Mouse (Mus musculus): ENCODE measurements around the gene Dnm3. TPM values are rescaled to one million over a fixed set of nuclear protein-coding genes. Genes with fewer than 3 reads are reported as not detected.
A peak's percentile ranks its signal among the peaks of the same experiment; 100 is the strongest.

Dnm3 gene
- polyA plus RNA-seq, 1 experiment = 8.2 TPM

- peak; percentile 86 for DNase-seq
- H3K36me3 ChIP-seq (ENCODE audit: control insufficient read depth, insufficient read depth, low read length) = no peaks in the 10 kb centered on the region; the same call in 1 of the 2 replicates
- peaks cover 9% of the 10 kb centered on the region for H3K4me1 ChIP-seq (ENCODE audit: control insufficient read depth, insufficient read depth, low read length)
- H3K4me3 ChIP-seq (ENCODE audit: insufficient read depth, low read depth, low read length) = no peak overlapping the region
- H3K27ac ChIP-seq (ENCODE audit: insufficient read depth, low read depth, low read length) = peak overlapping the region; percentile 70; the same call in 1 of the 2 replicates
- H3K27me3 ChIP-seq (replicated peaks; ENCODE audit: control insufficient read depth, insufficient read depth, low read length) = no peaks in the 10 kb centered on the region
- 53% methylated on average over 10 of the region's 10 CpGs for WGBS
- TF ChIP-seq CTCF (conservative IDR thresholded peaks at IDR 0.05; ENCODE audit: insufficient read depth, insufficient read length, low read depth, low read length) (no peak), POLR2A (IDR thresholded peaks at IDR 0.05; ENCODE audit: low read depth, low read length) (no peak)
These were observed 376.6 kb downstream of the Dnm3 start for GRCm38 (mm10) chr1:162100961-162101830.

- WGBS = 61% methylated on average over 7 of the region's 7 CpGs
- Histone ChIP-seq H3K27ac (ENCODE audit: insufficient read depth, low read depth, low read length) (peak overlapping the region; percentile 70; the same call in 1 of the 2 replicates), H3K4me1 (ENCODE audit: control insufficient read depth, insufficient read depth, low read length) (peaks cover 9% of the 10 kb centered on the region), H3K27me3 (replicated peaks; ENCODE audit: control insufficient read depth, insufficient read depth, low read length) (no peaks in the 10 kb centered on the region), H3K36me3 (ENCODE audit: control insufficient read depth, insufficient read depth, low read length) (no peaks in the 10 kb centered on the region; the same call in 1 of the 2 replicates), H3K4me3 (ENCODE audit: insufficient read depth, low read depth, low read length) (no peak overlapping the region)
- TF ChIP-seq CTCF (conservative IDR thresholded peaks at IDR 0.05; ENCODE audit: insufficient read depth, insufficient read length, low read depth, low read length) (no peak), POLR2A (IDR thresholded peaks at IDR 0.05; ENCODE audit: low read depth, low read length) (no peak)
- DNase-seq = peak; percentile 60
These were observed 377.6 kb downstream of the Dnm3 start for GRCm38 (mm10) chr1:162100033-162100820.

DNA sequence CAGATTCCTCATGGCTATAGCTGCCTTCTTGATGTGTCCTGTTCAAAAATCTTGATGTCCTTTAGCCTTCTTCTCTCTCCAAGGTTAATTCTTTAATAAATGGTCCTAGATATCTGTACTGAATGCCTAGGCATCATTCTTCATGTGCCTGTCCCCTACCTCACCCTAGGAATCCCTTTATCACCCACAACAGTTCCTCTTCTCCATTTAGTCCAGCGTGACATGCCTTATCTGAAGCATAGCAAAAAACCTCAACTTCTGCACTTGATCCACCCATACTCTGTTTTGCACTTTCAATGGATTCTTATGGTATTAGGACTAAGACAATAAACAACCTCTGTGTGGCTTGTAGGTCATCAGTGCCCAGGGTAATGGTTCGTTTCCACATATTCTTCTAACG is 378.6 kb downstream of the Dnm3 start:
- 71% methylated on average over 3 of the region's 3 CpGs for WGBS
- H3K27me3 ChIP-seq (replicated peaks; ENCODE audit: control insufficient read depth, insufficient read depth, low read length) = no peaks in the 10 kb centered on the region
- no peak overlapping the region for H3K4me3 ChIP-seq (ENCODE audit: insufficient read depth, low read depth, low read length)
- DNase-seq = no peak
- H3K36me3 ChIP-seq (ENCODE audit: control insufficient read depth, insufficient read depth, low read length) = no peaks in the 10 kb centered on the region; the same call in 1 of the 2 replicates
- peaks cover 9% of the 10 kb centered on the region for H3K4me1 ChIP-seq (ENCODE audit: control insufficient read depth, insufficient read depth, low read length)
- TF ChIP-seq POLR2A (IDR thresholded peaks at IDR 0.05; ENCODE audit: low read depth, low read length) (no peak), CTCF (conservative IDR thresholded peaks at IDR 0.05; ENCODE audit: insufficient read depth, insufficient read length, low read depth, low read length) (no peak)
- no peak overlapping the region for H3K27ac ChIP-seq (ENCODE audit: insufficient read depth, low read depth, low read length)

GRCm38 (mm10) chr1:162094523-162095272 is 383.1 kb downstream of the Dnm3 start:
- Histone ChIP-seq H3K4me1 (ENCODE audit: control insufficient read depth, insufficient read depth, low read length) (no peaks in the 10 kb centered on the region), H3K27me3 (replicated peaks; ENCODE audit: control insufficient read depth, insufficient read depth, low read length) (no peaks in the 10 kb centered on the region), H3K4me3 (ENCODE audit: insufficient read depth, low read depth, low read length) (no peak overlapping the region), H3K27ac (ENCODE audit: insufficient read depth, low read depth, low read length) (no peak overlapping the region), H3K36me3 (ENCODE audit: control insufficient read depth, insufficient read depth, low read length) (no peaks in the 10 kb centered on the region; the same call in 1 of the 2 replicates)
- 80% methylated on average over 8 of the region's 8 CpGs for WGBS
- no peak for TF ChIP-seq POLR2A (IDR thresholded peaks at IDR 0.05; ENCODE audit: low read depth, low read length)
- no peak for TF ChIP-seq CTCF (conservative IDR thresholded peaks at IDR 0.05; ENCODE audit: insufficient read depth, insufficient read length, low read depth, low read length)
- DNase-seq = no peak

- no peaks in the 10 kb centered on the region; the same call in 1 of the 2 replicates for H3K36me3 ChIP-seq (ENCODE audit: control insufficient read depth, insufficient read depth, low read length)
- no peak overlapping the region for H3K27ac ChIP-seq (ENCODE audit: insufficient read depth, low read depth, low read length)
- peak; percentile 60 for DNase-seq
- H3K4me1 ChIP-seq (ENCODE audit: control insufficient read depth, insufficient read depth, low read length) = no peaks in the 10 kb centered on the region
- H3K27me3 ChIP-seq (replicated peaks; ENCODE audit: control insufficient read depth, insufficient read depth, low read length) = no peaks in the 10 kb centered on the region
- WGBS = 33% methylated on average over 9 of the region's 9 CpGs
- H3K4me3 ChIP-seq (ENCODE audit: insufficient read depth, low read depth, low read length) = no peak overlapping the region
- TF ChIP-seq CTCF (conservative IDR thresholded peaks at IDR 0.05; ENCODE audit: insufficient read depth, insufficient read length, low read depth, low read length) (no peak), POLR2A (IDR thresholded peaks at IDR 0.05; ENCODE audit: low read depth, low read length) (no peak)
These were observed 383.9 kb downstream of the Dnm3 start for GRCm38 (mm10) chr1:162093806-162094522.

Data from kidney, adult 2 months (tissue).